Mouse (Mus musculus) liver, adult 2 months (tissue): ENCODE data around the gene Myo5c.

Experiments
- CTCF ChIP-seq: fragments of 200-500 bp; IDR thresholded peaks from 2 replicates; pipeline ENCODE4 v1.5.1; 2011; ENCODE audit warnings: low read depth, low read length, control low read depth
- POLR2A ChIP-seq: fragments of 200-500 bp; IDR thresholded peaks from 2 replicates; pipeline ENCODE4 v1.6.1; 2011; ENCODE audit warnings: low read length, control low read depth; ENCODE audit not compliant: insufficient read depth; ENCODE audit errors: extremely low read depth

GRCm38 (mm10) chr9:75248874-75249273, 17.1 kb downstream of the Myo5c start:
- TF ChIP-seq CTCF = no peak
- no peak for TF ChIP-seq POLR2A
